Mouse (Mus musculus): ENCODE results near the gene Dusp10.

GRCm38 (mm10) chr1:184100927-184101749 is 88.0 kb downstream of the Dusp10 start:
- no peak for TF ChIP-seq CTCF (IDR thresholded peaks at IDR 0.05; ENCODE audit: control insufficient read depth, insufficient read depth, insufficient read length)
- no peak for TF ChIP-seq USF1 (IDR thresholded peaks at IDR 0.05; ENCODE audit: low read depth)

Data from C2C12 (cell line).